Mouse (Mus musculus): ENCODE measurements around the gene Tsga10.
"Not testable (repeated sequence)": the region's sequence is repeated elsewhere in the genome, so short reads cannot be mapped to it uniquely, and the experiment has no call there.

Gene Tsga10

GRCm38 (mm10) chr1:37719761-37720640 is 146.2 kb downstream of the Tsga10 start, which contains the start of gene 2010300C02Rik:
Gene 2010300C02Rik (minus strand): TSS chr1:37720085.
- DNase-seq (ENCODE audit: low spot score in 2 of 2): no peak

GRCm38 (mm10) chr1:37719030-37719723 is 147.1 kb downstream of the Tsga10 start:
- no peak for DNase-seq (ENCODE audit: low spot score in 2 of 2)

- no peak for DNase-seq (ENCODE audit: low spot score in 2 of 2)
Measured at GRCm38 (mm10) chr1:37718516-37718915, 147.7 kb downstream of the Tsga10 start.

GRCm38 (mm10) chr1:37717415-37718195 is 148.6 kb downstream of the Tsga10 start:
- DNase-seq (ENCODE audit: low spot score in 2 of 2): no peak

GRCm38 (mm10) chr1:37712357-37712737 is 153.9 kb downstream of the Tsga10 start:
- not testable (repeated sequence) for DNase-seq (ENCODE audit: low spot score in 2 of 2)

GRCm38 (mm10) chr1:37711596-37712356 is 154.5 kb downstream of the Tsga10 start:
- DNase-seq (ENCODE audit: low spot score in 2 of 2): no peak

- no peak for DNase-seq (ENCODE audit: low spot score in 2 of 2)
Measured at GRCm38 (mm10) chr1:37711082-37711481, 155.1 kb downstream of the Tsga10 start.

- DNase-seq (ENCODE audit: low spot score in 2 of 2): no peak
Measured at GRCm38 (mm10) chr1:37709736-37710135, 156.5 kb downstream of the Tsga10 start.

GRCm38 (mm10) chr1:37708270-37708955 is 157.8 kb downstream of the Tsga10 start:
- DNase-seq (ENCODE audit: low spot score in 2 of 2): no peak

Measured in urinary bladder, adult 18-20 months (tissue).